Mouse (Mus musculus) liver, postnatal 0 days (tissue): ENCODE measurements around the gene Map3k13.

Experiments used
- CTCF ChIP-seq: sonication (generic); IDR thresholded peaks from 2 replicates; pipeline ENCODE4 v1.5.1; 2016; ENCODE audit warnings: antibody characterized with exemption, low read depth
- EP300 ChIP-seq: IDR thresholded peaks from 2 replicates; pipeline ENCODE4 v1.6.1; 2016; ENCODE audit warnings: antibody characterized with exemption, low read depth, mild to moderate bottlenecking

- TF ChIP-seq CTCF (no peak), EP300 (no peak)
Measured at GRCm38 (mm10) chr16:21971446-21971845, 177.3 kb downstream of the Map3k13 start.
